Mouse (Mus musculus) leukemia stem cell, adult 10-12 weeks (primary cell): ENCODE measurements around the gene Mroh7. TPM values are rescaled to one million over a fixed set of nuclear protein-coding genes. Genes with fewer than 3 reads are reported as not detected.

ENCODE experiments used
- polyA plus RNA-seq: library from polyadenylated mRNA; stranded (reverse); fragments of >175 nt; gene quantifications from 2 replicates; pipeline ENCODE4 v1.2.3, GENCODE M21; 2012; ENCODE audit warnings: low replicate concordance

The Mroh7 gene
- not detected in 2 replicates for polyA plus RNA-seq

DNA sequence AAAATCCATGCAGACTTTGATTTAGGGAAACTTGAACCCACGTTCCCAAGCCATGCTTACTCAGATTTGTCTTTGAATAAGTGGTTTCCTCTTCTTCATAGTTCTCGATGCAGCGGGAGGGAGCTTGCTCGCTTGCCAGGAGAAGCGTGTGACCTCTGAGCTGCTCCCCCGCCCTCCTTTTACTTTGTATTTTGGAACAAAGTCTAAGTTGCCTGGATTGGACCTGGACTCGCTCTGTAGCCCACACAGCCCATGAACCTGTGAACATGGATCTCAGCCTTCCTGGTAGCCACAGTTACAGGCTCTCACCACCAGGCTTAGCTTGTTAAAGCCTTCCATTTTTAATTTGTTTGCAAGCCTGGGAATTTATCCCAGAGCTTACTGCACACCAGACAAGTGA, at the start of gene Mroh7:
Gene Mroh7 (minus strand): TSS at position 112 of the 400 bp plus-strand sequence.

DNA sequence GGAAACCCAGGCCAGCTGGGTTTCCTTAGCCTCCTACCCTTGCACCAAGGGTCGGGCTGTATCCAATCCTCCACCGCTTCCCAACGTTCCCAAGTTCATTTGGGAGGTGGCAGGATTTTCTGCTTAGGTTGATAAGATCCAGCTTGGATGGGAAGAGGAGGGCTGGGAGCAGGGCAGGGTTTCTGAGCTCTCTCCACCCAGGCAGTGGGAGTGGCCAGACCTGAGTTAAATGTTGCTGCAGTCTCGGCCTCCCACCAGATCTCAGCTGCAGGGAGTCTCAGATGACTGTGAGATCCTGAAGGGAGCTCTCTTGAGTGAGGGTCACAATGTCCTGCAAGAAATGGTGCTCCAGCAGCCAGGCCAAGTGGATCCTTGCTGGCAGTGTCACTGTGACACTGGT, 2.9 kb upstream of the Mroh7 start, which contains the start of gene Fam151a:
Gene Fam151a (plus strand): TSS at position 254 of the 400 bp plus-strand sequence.

DNA sequence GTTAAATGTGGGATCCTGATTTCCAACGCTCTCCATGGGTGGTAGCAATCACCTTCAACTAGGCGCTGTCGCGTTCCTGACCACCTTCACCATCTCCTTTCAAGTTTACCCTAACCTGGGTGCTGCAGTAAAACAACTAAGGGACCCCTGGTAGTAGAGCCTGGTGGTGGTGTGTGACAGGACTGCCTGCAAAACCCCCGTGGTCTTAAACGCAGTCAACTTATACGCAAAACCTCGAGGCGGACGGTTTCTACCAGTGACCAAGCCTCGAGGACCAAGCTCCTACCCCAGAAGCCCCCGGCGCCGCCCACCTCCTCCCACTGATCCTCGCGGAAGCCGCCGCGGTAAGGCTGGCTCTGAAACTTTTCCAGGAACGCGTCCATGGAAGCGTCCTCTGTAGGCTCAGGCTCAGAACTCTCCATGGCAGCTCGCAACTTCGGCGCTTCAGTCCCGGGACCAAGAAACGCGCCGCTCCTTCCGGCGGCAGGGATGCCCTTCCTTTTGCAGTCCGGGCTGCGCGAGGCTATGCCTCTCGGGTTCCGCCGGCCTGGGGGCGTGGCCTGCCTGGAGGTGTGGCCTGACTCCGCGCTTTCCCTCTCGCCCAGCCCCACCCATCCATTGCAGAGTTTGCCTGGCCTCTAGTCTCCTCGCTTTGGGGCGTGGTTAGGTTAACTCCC, 52.1 kb downstream of the Mroh7 start, which contains the start of gene Ttc4:
Gene Ttc4 (minus strand): TSS at position 503 of the 677 bp plus-strand sequence.

DNA sequence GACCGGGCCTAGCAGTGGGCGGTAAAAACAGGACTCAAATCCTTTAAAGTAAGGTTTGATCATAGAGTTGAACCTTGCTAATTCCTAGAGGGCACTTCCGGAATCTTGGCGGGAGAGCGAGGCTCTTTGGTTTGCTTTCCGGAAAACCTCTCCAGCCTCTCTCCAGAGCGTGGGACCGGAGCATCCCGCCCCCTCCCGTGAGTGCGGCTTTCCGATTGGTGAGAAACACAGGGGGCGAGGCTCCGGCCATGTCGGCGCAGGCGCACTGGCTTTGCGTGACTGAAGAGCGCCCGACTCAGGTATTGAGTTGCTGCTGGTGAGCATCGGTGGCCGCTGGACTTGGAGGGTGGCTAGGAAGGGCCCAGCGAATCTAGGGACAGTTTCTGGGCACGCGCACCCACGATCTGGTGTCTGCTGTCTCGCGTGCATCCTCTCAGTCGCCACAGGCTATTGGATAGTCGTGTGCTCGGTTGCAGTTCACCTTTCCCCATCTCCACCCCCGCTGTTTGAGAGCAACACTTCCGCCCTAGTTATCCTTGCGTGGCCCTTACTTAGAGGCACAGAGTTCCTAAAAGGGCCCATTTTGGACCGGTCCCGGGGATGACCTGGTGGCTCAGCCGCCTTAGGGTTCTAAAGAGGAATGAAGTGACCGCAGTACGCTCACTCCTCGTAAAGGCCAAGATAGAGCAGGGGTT, 79.7 kb downstream of the Mroh7 start, which contains the start of gene Pars2:
Gene Pars2 (plus strand): TSS at position 237 of the 695 bp plus-strand sequence.

Other genes with a start within 250 kb of the Mroh7 start
- not detected in 2 replicates for gene Bsnd, start 238.6 kb downstream of the Mroh7 start, polyA plus RNA-seq
- 14.4 and 29.0 TPM in 2 replicates for gene Dhcr24, start 169.9 kb downstream of the Mroh7 start, polyA plus RNA-seq
- not detected in 2 replicates for gene Lexm, start 113.7 kb downstream of the Mroh7 start, polyA plus RNA-seq
- not detected in 2 replicates for gene Ttc22, start 108.5 kb downstream of the Mroh7 start, polyA plus RNA-seq
- gene Pars2, start 79.9 kb downstream of the Mroh7 start, polyA plus RNA-seq, result 1.4 and 4.5 TPM in 2 replicates
- gene Ttc4, start 52.0 kb downstream of the Mroh7 start, polyA plus RNA-seq, result 2.3 and 15.0 TPM in 2 replicates
- 0.09 TPM in 1 of 2 replicates, not detected in the other for gene Fam151a, start 3.0 kb upstream of the Mroh7 start, polyA plus RNA-seq
- 0.84 and 4.1 TPM in 2 replicates for gene Acot11, start 74.1 kb upstream of the Mroh7 start, polyA plus RNA-seq
- 630 and 926 TPM in 2 replicates for gene Ssbp3, start 179.8 kb upstream of the Mroh7 start, polyA plus RNA-seq